Mouse (Mus musculus) urinary bladder, postnatal 14 days (tissue): Measurements from ENCODE around the gene Nudt22.

Experiments used
- DNase-seq: peaks from one replicate; pipeline ENCODE4 v3.0.0; 2021; ENCODE audit warnings: low spot score

Nudt22 gene

DNA sequence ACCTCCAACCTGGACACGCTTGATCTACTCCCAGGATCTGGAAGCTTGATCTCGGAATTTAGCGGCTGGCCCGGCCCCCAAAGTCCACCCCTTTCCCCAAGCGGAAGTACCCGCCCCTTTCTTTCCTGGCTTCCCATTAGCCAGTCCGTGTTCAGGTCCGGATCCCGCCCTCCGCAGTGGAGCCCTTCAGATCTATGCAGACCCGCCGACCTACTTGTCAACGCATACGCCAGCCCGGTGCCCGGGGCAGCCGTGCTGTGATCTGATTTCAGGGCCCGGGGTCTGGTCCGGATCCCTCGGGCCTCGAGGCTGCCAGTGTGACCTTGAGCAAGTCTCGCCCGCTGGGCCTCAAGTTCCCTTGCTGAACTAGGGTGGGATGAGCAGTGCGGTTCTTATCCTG lies at the start of gene Nudt22, which contains the start of gene Trpt1:
Nudt22 (minus strand) TSS at position 112 of the 400 bp plus-strand sequence.
Trpt1 (plus strand) TSS at position 126 of the 400 bp plus-strand sequence.
- peak; percentile 90 for DNase-seq

GRCm38 (mm10) chr19:7044706-7045105 lies 48.8 kb upstream of the Nudt22 start:
- no peak for DNase-seq

GRCm38 (mm10) chr19:7044279-7044678 lies 48.4 kb upstream of the Nudt22 start:
- DNase-seq: no peak

GRCm38 (mm10) chr19:7041171-7041570 lies 45.3 kb upstream of the Nudt22 start:
- no peak for DNase-seq

GRCm38 (mm10) chr19:7040637-7041130 lies 44.8 kb upstream of the Nudt22 start:
- DNase-seq: no peak

DNA sequence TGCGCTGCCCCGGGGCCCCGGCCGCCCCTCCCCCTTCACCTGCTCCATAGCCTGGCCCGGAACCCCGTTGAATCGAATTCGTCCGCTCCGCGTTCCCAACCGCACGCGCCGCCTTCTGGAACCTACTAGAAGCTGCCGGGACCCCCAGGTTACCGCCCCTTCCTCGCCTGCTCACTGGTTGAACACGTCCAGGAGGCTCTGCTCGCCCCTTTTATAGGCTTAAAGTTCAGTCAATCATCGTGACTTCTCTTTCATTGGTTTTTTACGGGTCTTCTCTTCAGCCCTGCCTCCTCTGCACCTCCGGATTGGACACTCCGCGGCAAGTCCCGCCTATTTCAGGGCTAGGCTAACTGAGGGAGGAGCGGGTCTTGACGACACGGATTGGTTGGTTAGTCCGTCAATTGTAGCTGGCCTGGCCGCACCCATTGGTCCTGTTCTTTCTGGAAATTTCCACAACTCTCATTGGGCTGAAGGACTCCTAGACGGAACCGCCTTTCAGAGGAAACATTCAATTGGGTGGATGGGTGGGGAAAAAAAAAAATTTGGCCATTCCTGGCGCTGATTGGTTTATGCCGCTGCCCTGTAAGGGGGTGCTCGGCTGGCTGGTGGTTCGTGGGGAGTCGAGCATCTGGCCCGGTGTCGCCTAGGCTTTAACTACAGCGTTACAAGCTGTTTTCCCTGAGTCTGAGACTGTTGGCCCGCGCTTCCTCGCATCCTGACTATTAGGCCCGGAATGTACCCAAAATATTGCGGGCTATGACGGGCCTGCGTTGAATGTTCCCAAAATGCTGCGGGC lies 44.1 kb upstream of the Nudt22 start, which contains the start of gene Stip1:
Stip1 (minus strand) TSS at position 127 of the 796 bp plus-strand sequence.
- DNase-seq: peak; percentile 99

DNA sequence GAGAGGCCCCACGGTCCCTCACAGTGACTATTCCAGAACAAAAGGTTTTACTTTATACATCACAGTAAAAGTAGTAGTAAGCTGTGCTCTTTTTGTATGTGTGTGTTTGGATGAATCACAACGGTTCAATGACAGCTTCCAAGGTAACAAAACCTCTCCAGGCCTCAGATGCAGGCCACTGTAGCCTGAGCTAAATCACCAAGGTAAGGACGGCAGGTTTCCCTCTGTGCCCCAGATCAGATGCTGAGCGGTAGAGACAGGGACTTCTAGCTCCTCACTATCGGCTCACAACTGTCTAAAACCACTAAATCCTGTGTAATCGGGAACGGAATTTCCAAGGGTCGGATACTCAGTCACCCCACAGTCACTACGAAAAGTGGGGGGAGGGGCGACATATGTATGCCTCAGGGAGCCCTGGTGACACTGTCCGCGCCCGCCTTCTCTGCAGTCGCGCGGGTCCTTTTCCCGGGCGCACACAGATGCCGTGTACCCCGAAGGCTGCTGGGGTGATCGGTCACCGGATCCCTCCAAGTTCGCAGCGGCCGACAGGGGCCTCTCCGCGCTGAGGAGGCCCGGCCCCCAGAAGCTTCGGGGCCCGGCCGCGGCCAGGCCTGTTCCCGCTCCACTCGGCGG lies 43.3 kb upstream of the Nudt22 start:
- peak; percentile 43 for DNase-seq

DNA sequence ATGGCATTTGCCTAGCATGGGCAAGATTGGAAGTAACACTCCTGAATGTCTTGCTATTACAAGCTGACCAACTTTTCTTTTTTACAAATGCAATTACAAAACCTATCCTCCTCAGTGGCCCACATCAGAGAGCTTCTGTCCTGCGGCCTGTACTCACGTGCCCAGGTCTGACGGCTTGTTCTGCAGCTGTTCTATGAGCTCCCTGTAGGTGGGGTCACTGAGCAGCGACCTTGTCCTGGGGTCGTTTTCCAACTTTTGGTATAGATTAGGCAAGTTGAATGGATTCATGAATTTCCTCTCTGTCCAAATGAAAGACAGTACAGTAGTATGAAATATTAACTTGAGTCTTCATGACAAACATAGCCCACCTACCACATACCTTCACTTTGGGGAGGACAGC lies 38.1 kb upstream of the Nudt22 start:
- no peak for DNase-seq

DNA sequence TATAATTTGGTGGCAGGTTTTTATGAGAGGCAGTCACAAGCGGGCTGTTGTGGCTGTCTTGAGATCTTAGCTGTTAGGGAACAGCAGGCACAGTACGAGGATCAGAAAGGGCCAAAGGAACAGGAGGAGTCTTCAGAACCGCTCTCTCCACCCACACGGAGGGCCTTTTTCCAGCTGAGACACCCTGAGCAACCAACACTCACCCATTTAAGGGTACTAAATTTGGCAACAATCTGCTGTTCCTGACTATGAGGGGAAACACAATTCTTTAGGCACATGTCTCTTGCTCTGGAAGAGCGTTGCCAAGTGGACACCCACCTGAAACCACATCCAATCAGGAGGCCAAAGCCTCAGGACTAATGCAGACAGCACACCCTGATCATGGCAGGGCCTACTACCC lies 33.6 kb upstream of the Nudt22 start:
- no peak for DNase-seq

DNA sequence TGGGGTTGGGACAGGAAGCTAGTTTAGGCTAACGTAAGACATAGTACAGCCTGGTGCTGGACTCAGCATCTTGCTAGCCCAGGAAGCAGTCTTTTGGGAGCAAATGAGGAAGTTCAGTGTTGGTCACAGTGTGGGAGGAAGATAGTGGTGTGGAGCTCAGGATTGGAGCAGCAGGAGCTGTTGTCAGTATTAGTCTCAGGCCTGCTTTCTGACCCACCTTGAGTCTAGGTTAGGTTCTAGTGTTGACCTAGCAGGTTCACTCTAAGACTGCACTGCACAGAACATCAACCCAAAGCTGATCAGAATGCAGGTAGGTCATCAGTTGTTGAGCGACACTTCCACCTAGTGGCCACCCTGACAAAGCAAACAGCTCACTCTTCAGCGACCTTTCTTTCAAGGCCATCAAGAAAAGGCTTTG lies 24.3 kb upstream of the Nudt22 start:
- DNase-seq: peak; percentile 59

DNA sequence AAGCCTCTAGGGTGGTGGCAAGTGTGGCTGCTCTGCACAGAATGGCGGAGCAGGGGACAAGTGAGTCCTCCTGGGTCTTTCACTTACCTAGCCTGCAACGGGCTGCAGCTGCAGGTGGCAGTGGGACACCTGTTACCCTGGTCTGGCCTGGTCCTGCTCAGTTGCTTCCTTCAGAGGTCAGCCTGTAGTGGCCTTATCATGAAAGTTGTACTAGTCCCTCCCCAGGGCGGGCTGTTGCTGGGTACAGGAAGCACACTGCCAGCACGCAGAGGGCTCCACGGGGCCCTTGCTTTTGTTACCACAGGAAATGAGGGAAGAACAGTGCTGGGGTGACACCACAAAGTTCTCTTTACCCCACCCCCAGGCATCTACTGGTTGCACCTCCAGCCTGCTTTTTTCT lies 23.3 kb upstream of the Nudt22 start, which contains the start of gene Fermt3:
Fermt3 (minus strand) TSS at position 279 of the 400 bp plus-strand sequence.
- DNase-seq: no peak

- DNase-seq: no peak
These were observed 22.6 kb upstream of the Nudt22 start for GRCm38 (mm10) chr19:7018546-7018945.

GRCm38 (mm10) chr19:7017541-7018457 lies 21.9 kb upstream of the Nudt22 start:
- DNase-seq: no peak

GRCm38 (mm10) chr19:7014481-7015135 lies 18.7 kb upstream of the Nudt22 start:
- no peak for DNase-seq

DNA sequence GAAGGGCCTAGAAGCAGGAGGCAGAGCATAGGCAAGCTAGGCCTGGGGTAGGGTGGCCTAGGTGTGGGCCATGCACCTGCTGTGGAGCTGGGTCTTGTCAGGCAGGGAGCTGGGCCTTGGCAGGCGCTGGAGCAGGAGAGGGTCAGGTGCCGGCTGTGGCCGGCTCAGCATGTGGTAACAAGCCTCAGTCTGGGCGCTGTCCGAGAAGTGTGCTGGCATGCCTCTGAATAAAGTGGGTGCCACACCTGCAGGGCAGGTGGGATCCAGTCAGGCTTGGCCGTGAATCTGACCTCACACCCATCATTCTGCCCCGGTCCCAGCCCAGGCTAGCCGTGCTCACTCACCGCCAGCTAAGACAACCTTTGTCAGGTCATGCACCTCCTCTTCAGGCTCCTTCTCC lies 18.1 kb upstream of the Nudt22 start:
- peak; percentile 72 for DNase-seq

- no peak for DNase-seq
These were observed 16.5 kb upstream of the Nudt22 start for GRCm38 (mm10) chr19:7012426-7012825.

DNA sequence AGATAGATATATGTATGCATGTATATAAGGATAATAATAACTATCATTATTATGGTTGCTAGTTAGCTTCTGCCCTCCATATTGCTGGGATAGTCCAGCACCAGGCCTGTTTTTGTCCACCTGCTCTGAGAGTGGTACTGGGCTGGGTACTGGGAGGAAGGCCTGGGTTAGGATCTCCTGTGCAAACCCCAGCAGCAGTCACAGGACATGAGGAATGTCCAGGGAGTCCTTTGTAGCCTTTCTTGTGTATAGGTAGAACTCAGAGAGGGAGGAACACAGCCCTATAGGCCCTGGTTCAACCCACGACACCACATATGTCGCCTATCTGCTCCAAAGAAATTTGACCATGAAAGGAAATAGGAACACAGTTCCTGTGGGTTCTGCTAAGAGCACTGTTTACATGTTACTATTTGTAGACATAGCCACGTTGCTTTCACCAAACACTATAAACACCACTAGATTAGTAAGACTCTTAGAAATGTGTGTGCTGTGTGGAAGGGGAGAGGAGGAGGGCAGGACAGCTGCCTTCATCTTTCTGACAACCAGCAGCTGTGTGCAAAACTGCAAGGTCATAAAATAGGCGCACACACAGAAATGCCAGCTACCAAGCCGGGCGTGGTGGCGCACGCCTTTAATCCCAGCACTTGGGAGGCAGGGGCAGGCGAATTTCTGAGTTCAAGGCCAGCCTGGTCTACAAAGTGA lies 11.1 kb upstream of the Nudt22 start:
- DNase-seq: no peak

- no peak for DNase-seq
These were observed 3.6 kb upstream of the Nudt22 start for GRCm38 (mm10) chr19:6999360-7000063.

GRCm38 (mm10) chr19:6997721-6998290 lies 1.9 kb upstream of the Nudt22 start:
- DNase-seq: no peak
